Mouse (Mus musculus) embryonic fibroblast, embryonic 13.5 days (primary cell): ENCODE data around the gene Rab5a. TPM values are rescaled to one million over a fixed set of nuclear protein-coding genes. Genes with fewer than 3 reads are reported as not detected.
A peak's percentile ranks its signal among the peaks of the same experiment; 100 is the strongest.
"Not testable (repeated sequence)": the region's sequence is repeated elsewhere in the genome, so short reads cannot be mapped to it uniquely, and the experiment has no call there.

Experiments used
- H3K27ac ChIP-seq: 2 replicates; pipeline ENCODE4 v1.5.1; 2012; ENCODE audit warnings: low read length, control low read depth, inconsistent platforms; ENCODE audit not compliant: insufficient read depth
- H3K4me1 ChIP-seq: 2 replicates; pipeline ENCODE4 v1.6.1; 2011; ENCODE audit warnings: low read length; ENCODE audit not compliant: control insufficient read depth, insufficient read depth
- H3K4me3 ChIP-seq: 2 replicates; pipeline ENCODE4 v1.5.1; 2011; ENCODE audit warnings: mild to moderate bottlenecking, control low read depth, low read length; ENCODE audit not compliant: insufficient read depth
- CTCF ChIP-seq: IDR thresholded peaks from 2 replicates; pipeline ENCODE4 v1.5.1; 2011; ENCODE audit warnings: mild to moderate bottlenecking, control low read depth, low read length, moderate library complexity, borderline replicate concordance; ENCODE audit not compliant: insufficient read depth
- POLR2A ChIP-seq: IDR thresholded peaks from 2 replicates; pipeline ENCODE4 v1.6.1; 2011; ENCODE audit warnings: low read depth, mild to moderate bottlenecking, control low read depth, low read length, moderate library complexity
- polyA plus RNA-seq: library from polyadenylated mRNA; stranded (reverse); fragments of >200 nt; gene quantifications from 2 replicates; pipeline ENCODE4 v1.2.4, GENCODE M21; 2011; ENCODE audit warnings: low read depth; ENCODE audit not compliant: missing spikeins, insufficient read length

The Rab5a gene
- polyA plus RNA-seq, 1 experiment: 72.6 TPM

- H3K27ac ChIP-seq: no peak overlapping the region
- H3K4me3 ChIP-seq: peak overlapping the region; percentile 97
- TF ChIP-seq CTCF: no peak
- no peak for TF ChIP-seq POLR2A
- peaks cover 4% of the 10 kb centered on the region for H3K4me1 ChIP-seq
Measured at GRCm38 (mm10) chr17:53480433-53480832, 1.4 kb downstream of the Rab5a start.

DNA sequence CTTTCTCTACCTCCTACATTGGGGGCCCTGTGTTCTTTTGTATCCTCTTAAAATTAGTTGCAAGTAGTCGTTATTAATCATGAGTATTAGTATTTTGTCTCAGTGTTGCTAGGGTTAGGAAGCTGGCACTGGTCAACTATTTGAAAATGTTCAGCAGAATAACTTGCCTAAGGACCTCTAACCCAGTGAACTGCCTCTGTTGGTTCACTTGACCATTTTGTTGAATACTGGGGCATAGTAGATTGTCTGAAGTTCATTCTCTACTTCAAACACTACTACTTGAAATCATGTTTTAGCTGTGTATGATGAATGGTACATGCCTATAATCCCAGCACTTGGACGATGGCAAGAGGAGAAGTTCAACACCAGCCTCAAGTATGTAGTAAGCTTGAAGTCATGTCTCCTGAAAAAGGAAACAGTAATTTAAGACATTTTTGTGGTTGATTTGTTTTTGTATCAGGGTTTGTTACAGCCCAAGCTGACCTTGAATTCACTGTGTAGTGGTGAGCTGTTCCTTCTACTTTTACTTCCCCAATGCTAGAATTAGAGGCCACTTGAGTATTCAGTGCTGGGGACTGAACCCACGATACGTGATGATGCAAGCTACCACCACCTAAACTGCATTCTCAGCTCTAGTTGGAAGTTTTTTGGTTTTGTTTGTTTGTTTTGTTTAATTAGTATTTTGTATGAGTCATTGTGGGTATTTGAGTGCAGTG is 9.4 kb downstream of the Rab5a start:
- Histone ChIP-seq H3K4me3 (no peak overlapping the region), H3K4me1 (no peaks in the 10 kb centered on the region), H3K27ac (no peak overlapping the region)
- TF ChIP-seq POLR2A (no peak), CTCF (no peak)

DNA sequence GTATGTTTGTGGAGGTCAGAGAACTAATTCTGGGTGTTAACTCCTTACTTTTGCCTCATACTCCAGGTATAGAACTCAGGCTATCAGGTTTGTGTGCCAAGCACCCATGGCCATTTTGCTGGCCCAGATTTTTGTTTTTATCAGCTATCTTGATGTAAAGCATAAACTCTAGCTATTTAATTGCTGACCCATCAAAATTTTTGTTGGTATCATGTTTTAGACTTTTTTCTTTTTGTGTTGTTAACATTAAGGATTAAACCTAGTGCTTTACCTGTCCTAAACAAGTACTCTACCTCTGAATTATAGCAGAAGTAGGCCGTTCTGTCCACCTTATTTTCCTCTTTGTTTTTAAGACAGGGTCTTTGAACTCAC is 10.0 kb downstream of the Rab5a start:
- Histone ChIP-seq H3K4me3 (no peak overlapping the region), H3K27ac (no peak overlapping the region), H3K4me1 (no peaks in the 10 kb centered on the region)
- no peak for TF ChIP-seq POLR2A
- no peak for TF ChIP-seq CTCF

DNA sequence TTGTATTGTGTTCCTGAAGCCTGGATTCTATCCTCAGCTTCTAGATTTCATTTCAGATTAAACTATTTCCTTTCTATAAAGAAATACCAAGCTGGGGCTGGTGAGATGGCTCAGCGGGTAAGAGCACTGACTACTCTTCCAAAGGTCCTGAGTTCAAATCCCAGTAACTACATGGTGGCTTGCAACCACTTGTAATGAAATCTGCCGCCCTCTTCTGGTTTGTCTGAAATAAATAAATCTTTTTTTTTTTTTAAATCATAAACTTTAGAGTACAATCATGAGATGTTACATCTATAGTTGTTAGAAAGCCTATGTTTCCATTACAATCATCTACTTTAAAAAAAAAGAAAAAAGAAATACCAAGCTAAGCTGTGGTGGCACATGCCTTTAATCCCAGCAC is 23.9 kb downstream of the Rab5a start:
- H3K27ac ChIP-seq: no peak overlapping the region

DNA sequence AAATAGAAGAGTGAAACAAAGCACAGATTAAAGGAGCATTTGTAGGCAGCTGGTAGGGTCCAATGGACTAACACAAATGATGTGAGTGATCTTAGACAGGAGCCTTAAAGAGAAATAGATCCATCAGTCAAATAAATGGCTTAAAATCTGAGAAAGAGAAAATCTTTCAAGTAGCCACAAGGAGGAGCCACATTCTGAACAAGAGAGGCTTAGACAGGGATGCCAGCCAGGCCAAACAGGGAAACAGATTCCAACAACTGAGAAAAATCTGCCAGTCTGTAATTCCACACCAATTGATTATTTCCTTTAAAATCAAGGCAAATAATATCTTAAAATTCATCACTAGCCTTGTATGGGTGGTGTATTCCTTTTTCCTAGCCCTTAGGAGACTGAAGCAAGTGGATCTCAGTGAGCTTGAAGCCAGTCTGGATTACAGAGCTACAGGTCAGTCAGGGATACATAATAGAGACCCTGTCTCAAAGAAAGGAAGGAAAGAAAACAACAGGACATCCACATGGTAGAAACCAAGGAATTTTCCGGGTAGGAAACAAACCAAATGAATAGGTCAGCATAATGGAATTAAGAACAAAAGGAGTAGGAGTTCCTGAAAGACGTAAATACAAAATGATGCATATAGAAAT is 33.4 kb downstream of the Rab5a start:
- H3K27ac ChIP-seq: no peak overlapping the region
- no peaks in the 10 kb centered on the region for H3K4me1 ChIP-seq
- TF ChIP-seq CTCF (no peak), POLR2A (no peak)
- no peak overlapping the region for H3K4me3 ChIP-seq

More for the DNA sequence above, 23.9 kb downstream of the Rab5a start:
- no peak overlapping the region for H3K4me3 ChIP-seq
- TF ChIP-seq CTCF (no peak), POLR2A (no peak)
- H3K4me1 ChIP-seq: no peaks in the 10 kb centered on the region

DNA sequence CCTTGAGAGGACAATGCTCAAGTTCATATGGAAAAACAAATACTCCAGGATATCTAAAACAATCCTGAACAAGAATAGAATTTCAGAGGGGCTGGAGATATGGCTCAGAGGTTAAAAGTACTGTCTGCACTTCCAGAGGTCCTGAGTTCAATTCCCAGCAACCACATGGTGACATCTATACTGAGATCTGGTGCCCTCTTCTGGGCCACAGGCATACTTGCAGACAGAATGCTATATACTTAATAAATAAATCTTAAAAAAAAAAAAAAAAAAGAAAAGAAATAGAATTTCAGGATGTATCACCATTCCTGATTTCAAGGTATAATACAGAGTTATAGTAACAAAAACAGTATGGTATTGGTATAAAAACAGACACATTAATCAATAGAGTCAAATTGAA is 40.3 kb downstream of the Rab5a start:
- no peak for TF ChIP-seq POLR2A
- H3K27ac ChIP-seq: no peak overlapping the region
- no peaks in the 10 kb centered on the region for H3K4me1 ChIP-seq
- no peak overlapping the region for H3K4me3 ChIP-seq

- H3K4me3 ChIP-seq: no peak overlapping the region
- H3K27ac ChIP-seq: no peak overlapping the region
- no peak for TF ChIP-seq CTCF
- TF ChIP-seq POLR2A: no peak
- H3K4me1 ChIP-seq: no peaks in the 10 kb centered on the region
Measured at GRCm38 (mm10) chr17:53520509-53520908, 41.5 kb downstream of the Rab5a start.

DNA sequence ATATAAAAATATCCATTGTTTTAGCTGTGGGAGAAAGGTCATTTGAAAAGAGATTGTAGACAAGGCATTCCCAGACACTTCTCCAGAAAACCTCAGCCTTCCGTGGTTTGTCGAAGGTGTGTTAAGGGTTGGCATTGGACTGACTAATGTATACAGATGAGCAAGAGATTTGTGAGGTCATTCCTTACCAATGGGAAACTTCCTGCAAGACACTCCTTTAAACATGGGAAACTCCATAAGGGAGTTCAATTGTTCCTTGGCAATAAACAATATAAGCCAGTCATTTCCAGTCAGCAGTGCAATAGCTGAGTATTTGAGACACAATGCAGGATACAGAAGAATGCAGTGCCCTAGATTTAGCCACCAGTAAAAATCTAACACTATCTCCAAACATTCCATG is 49.0 kb downstream of the Rab5a start:
- Histone ChIP-seq H3K4me3 (no peak overlapping the region), H3K27ac (no peak overlapping the region), H3K4me1 (no peaks in the 10 kb centered on the region)
- TF ChIP-seq CTCF (no peak), POLR2A (no peak)

DNA sequence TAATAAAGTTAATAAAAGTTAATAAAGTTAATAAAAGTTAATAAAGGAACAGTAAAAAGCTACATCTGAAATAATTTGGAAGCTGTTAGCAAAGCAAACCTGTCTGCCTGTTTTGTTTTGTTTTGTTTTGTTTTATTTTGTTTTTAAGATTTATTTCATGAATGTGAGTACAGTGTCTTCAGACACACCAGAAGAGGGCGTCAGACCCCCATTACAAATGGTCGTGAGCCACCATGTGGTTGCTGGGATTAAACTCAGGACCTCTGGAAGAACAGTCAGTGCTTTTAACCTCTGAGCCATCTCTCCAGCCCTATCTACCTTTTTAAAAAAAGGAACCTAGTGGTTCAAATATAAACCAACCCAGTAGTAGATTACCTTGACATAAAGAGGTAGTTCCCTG is 52.1 kb downstream of the Rab5a start:
- no peak overlapping the region for H3K27ac ChIP-seq
- no peak overlapping the region for H3K4me3 ChIP-seq
- H3K4me1 ChIP-seq: no peaks in the 10 kb centered on the region
- no peak for TF ChIP-seq POLR2A
- no peak for TF ChIP-seq CTCF

- TF ChIP-seq CTCF (no peak), POLR2A (no peak)
- Histone ChIP-seq H3K27ac (no peak overlapping the region), H3K4me1 (no peaks in the 10 kb centered on the region), H3K4me3 (no peak overlapping the region)
Measured at GRCm38 (mm10) chr17:53532425-53532824, 53.4 kb downstream of the Rab5a start.

DNA sequence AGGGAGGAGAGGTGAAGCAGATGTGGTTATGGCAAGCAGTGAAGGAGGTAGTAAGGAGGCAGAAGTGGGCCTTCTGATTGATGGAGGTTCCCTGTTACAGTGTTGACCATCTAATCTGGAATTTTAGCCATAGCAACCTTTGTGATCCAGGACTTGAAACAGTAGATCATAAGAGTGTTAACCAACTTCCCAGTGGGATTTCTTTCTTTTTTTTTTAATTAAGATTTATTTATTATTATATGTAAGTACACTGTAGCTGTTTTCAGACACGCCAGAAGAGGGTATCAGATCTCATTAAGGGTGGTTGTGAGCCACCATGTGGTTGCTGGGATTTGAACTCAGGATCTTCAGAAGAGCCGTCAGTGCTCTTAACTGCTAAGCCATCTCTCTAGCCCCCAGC is 60.3 kb downstream of the Rab5a start, which contains the start of gene Pp2d1:
TSS of gene Pp2d1 (minus strand) at position 101 of the 400 bp plus-strand sequence.
- H3K4me3 ChIP-seq, H3K4me1 ChIP-seq, H3K27ac ChIP-seq: not testable (repeated sequence)
